Mouse (Mus musculus) forebrain, embryonic 10.5 days (tissue): ENCODE measurements around the gene Mvb12b. TPM values are rescaled to one million over a fixed set of nuclear protein-coding genes. Genes with fewer than 3 reads are reported as not detected.

Source experiments
- DNase-seq: peaks from one replicate; pipeline ENCODE4 v3.0.0-alpha.2; 2017; ENCODE audit warnings: low spot score; ENCODE audit errors: extremely low spot score
- H3K27ac ChIP-seq: fragments of 300-500 bp; sonication (generic); 2 replicates; pipeline ENCODE4 v1.5.1; 2016; ENCODE audit warnings: mild to moderate bottlenecking
- H3K27me3 ChIP-seq: fragments of 300-500 bp; sonication (generic); 2 replicates; pipeline ENCODE4 v1.6.1; 2016; ENCODE audit warnings: mild to moderate bottlenecking; ENCODE audit not compliant: poor library complexity, severe bottlenecking
- H3K36me3 ChIP-seq: fragments of 300-500 bp; sonication (generic); replicated peaks from 2 replicates; pipeline ENCODE4 v1.6.1; 2016; ENCODE audit warnings: mild to moderate bottlenecking, moderate library complexity
- H3K4me1 ChIP-seq: fragments of 300-500 bp; sonication (generic); 2 replicates; pipeline ENCODE4 v1.6.1; 2016
- H3K4me3 ChIP-seq: fragments of 300-500 bp; sonication (generic); 2 replicates; pipeline ENCODE4 v1.5.1; 2016; ENCODE audit warnings: mild to moderate bottlenecking, moderate library complexity
- H3K9me3 ChIP-seq: fragments of 300-500 bp; sonication (generic); 2 replicates; pipeline ENCODE4 v1.6.1; 2016; ENCODE audit warnings: mild to moderate bottlenecking, moderate library complexity
- WGBS: fragments of 180-500 bp; shearing (Covaris S2); methylation state at CpG from one replicate; pipeline ENCODE4 v1.1.7; 2016; 5-methylcytosine and 5-hydroxymethylcytosine counted together
- polyA plus RNA-seq: library from polyadenylated mRNA; unstranded; fragments of >200 nt; fragmentation: Nextera tagmentation; extraction: Ambion mirVana; gene quantifications from 2 replicates; pipeline ENCODE4 v1.2.1, GENCODE M21; 2016

Gene Mvb12b
- polyA plus RNA-seq, 1 experiment from 2014 or later: 15.8 TPM

DNA sequence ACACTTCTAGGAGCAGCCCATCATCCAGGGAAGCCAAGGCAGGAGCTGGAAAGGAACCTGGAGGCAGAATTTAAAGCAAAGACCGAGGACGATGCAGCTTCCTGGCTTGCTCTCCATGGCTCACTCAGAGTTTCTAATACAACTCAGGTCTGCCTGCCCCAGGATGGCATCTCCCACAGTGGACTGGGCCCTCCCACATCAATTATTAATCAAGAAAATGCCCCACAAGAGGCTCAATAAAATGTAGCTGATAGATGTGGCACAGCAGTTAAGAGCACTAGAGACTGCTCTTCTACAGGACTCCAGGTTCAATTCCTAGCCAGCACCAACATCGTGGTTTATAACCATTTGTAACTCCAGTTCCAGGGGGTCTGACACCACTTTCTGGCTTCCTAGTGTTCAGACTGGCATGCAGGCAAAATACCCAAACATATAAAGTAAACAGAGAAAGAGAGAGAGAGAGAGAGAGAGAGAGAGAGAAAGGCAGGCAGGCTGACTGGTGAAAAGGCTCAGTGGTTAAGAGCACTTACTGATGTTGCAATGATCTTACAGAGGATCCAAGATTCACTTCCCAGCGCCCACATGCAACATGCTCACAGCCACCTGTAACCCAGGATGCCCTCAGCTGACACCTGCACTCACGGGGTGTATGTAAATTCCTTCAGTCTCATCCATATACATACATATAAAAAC, 18.6 kb downstream of the Mvb12b start:
- Histone ChIP-seq H3K4me3 (no peak overlapping the region), H3K9me3 (peaks cover 11% of the 10 kb centered on the region; the same call in 1 of the 2 replicates), H3K27ac (no peak overlapping the region), H3K4me1 (peaks cover 30% of the 10 kb centered on the region), H3K36me3 (peaks cover 44% of the 10 kb centered on the region), H3K27me3 (peaks cover 17% of the 10 kb centered on the region)
- 87% methylated on average over 5 of the region's 5 CpGs for WGBS
- no peak for DNase-seq

DNA sequence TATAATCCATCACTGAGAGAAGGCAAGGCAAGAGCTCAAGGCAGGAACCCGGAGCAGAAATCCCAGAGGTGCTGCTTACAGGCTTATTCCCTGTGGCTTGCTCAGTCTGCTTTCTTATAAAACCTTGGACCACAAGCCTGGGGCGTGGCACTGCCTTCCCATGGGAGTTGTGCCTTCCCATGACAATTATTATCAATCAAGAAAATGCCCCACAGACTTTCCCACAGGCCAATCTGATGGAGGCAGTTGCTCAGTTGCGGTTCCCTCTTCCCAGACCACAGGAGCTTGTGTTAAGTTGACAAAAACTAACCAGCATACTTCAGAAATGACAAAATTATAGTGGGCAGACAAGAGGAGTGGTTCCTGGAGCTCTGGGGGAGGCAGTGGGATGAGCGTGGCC, 19.4 kb downstream of the Mvb12b start:
- WGBS: 84% methylated on average over 4 of the region's 4 CpGs
- no peak for DNase-seq
- Histone ChIP-seq H3K4me1 (peaks cover 27% of the 10 kb centered on the region), H3K27ac (no peak overlapping the region), H3K9me3 (peaks cover 11% of the 10 kb centered on the region; the same call in 1 of the 2 replicates), H3K27me3 (peaks cover 9% of the 10 kb centered on the region), H3K4me3 (no peak overlapping the region), H3K36me3 (peaks cover 36% of the 10 kb centered on the region)

DNA sequence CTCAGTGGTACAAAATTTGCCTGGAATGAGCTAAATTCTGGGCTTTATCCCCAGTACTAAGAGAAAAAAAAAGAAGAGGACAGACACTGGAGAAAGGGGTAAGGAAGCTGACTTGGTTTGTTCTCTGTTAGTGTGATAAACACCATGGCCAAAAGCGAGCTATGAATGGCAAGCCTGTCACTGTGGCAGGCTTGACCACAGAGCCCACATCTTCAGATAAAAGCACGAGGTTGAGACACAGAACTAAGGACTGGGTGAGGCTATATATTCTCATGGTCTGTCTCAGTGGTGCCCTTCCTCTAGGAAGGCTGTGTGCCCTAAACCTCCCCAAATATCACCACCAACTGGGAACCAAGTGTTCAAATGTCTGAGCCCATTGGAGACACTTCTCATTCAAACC, 31.0 kb downstream of the Mvb12b start:
- 77% methylated on average over 2 of the region's 2 CpGs for WGBS
- Histone ChIP-seq H3K27me3 (no peaks in the 10 kb centered on the region), H3K9me3 (no peaks in the 10 kb centered on the region), H3K27ac (no peak overlapping the region), H3K4me1 (peaks cover 30% of the 10 kb centered on the region), H3K4me3 (no peak overlapping the region), H3K36me3 (no peaks in the 10 kb centered on the region; the same call in 1 of the 2 replicates)
- no peak for DNase-seq

DNA sequence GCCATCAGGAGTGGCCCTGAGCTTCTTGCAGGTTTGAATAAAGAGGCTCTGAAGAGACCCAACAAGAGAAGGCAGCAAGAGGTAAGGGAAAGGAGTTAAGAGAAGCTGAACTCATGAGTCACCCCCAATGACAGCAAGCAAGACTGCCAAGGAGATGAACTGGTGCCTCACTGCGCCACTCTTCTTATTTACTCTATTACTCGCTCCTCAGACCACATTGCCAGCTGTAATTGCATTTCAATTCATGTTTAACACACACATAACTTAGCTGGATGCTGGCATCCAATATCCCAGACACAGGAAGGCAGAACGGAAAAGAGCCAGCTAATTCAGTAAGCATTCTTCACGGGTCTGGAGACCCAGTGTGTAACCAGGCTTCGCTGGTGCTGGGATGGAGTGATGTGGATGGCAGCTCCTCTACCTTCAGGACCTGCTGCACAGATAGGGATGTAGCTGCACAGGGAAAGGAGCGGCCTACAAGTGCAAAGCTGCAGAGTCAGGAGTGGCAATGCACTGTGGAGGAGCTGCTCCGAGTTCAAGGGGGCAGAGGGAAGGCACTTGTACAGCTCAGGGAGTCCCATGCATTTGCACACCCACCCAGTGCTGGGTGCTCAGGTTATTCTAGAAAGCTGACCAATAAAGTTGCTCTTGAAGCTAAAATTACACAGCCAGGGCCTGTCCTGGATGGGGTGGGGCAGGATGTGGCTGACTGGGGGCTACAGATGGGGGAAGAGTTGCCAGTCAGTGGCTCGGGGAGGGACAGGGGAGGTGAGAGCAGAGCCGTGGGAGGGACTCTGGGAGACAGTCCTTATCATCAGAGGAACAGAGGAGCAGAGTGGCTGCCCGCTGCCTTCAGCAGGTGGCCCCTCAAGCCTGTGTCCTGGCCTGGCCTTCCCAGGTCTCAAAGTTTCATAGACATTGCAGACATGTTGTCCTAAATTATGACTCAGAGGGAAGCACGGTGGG, 34.5 kb downstream of the Mvb12b start:
- DNase-seq: no peak
- 87% methylated on average over 11 of the region's 11 CpGs for WGBS
- Histone ChIP-seq H3K9me3 (no peaks in the 10 kb centered on the region), H3K27ac (peak overlapping the region; percentile 58), H3K27me3 (no peaks in the 10 kb centered on the region), H3K36me3 (peaks cover 11% of the 10 kb centered on the region), H3K4me3 (no peak overlapping the region), H3K4me1 (peaks cover 29% of the 10 kb centered on the region)

DNA sequence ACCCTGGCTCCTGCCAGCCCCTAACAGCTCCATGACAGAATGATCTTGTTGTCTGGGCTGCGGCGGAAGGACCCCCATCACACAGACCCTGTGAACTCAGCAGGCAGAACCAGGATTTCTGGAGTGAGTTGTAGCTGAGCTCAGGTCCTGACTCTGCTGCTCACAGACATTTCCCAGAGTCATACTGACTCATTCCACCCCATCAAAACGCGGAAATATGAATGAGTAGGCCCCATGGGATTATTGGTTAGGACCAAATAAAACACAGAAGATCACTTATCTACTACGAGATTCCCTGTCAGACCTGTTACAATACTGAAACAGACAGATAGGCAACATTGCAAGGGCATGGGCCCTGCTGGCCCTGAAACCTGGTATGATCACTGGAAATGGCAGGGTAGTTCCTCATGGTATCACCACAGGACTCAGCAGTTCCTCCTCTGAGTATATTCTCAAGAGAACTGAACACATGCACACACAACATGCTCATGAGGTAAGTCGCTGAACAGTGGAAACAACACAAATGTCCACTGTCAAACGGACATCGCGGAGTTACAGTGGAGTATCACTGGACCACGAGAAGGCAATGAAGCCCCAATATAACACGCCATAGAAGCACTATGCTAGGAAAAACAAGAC, 40.4 kb downstream of the Mvb12b start:
- H3K4me1 ChIP-seq: peaks cover 39% of the 10 kb centered on the region
- no peaks in the 10 kb centered on the region for H3K9me3 ChIP-seq
- peak overlapping the region; percentile 40 for H3K27ac ChIP-seq
- H3K27me3 ChIP-seq: no peaks in the 10 kb centered on the region
- 91% methylated on average over 11 of the region's 11 CpGs for WGBS
- H3K4me3 ChIP-seq: no peak overlapping the region
- DNase-seq: no peak
- H3K36me3 ChIP-seq: peaks cover 17% of the 10 kb centered on the region

DNA sequence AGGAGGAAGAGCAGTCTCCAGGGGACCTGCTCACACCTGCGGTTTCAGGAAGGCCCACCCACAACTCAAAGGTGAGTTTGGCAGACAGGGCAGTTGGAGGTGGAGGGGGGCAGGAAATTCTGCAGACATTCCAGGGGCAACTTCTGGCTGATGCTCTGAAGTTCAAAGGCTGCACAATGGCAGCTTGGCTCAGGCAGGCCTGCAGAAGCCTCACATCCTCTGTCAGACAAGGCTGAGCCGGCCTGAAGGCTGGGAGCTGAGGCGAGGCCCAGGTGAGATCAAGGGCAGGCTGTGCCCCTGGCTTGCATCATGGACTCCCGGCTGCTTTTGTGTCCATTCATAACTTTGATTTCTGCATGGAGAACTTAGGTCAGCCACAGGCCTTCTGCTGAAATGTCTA, 41.1 kb downstream of the Mvb12b start:
- no peak for DNase-seq

DNA sequence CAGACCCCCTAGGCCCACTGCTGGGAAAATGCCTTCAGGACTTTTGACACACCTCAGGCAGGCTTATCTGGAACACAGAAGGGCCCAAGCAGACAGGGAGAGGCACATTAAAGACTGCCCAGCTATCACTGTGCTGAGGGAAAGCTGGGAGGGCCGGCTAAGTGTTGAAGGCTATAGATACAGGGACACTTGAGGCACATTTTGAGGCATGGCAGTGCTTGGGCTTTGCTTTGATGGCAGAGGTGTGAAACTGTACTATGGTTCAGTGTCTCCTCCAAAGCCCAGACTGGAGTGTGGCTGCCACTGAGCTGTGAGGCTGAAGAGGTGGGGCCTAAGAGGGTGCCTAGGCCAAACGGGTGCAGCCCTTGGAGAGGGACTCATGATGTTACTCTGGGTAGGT, 44.1 kb downstream of the Mvb12b start:
- 70% methylated on average over 2 of the region's 2 CpGs for WGBS
- peaks cover 52% of the 10 kb centered on the region for H3K4me1 ChIP-seq
- peak overlapping the region; percentile 51; the same call in 1 of the 2 replicates for H3K27ac ChIP-seq
- DNase-seq: no peak
- no peaks in the 10 kb centered on the region for H3K9me3 ChIP-seq
- no peak overlapping the region for H3K4me3 ChIP-seq
- no peaks in the 10 kb centered on the region for H3K27me3 ChIP-seq
- peaks cover 9% of the 10 kb centered on the region for H3K36me3 ChIP-seq

More for the DNA sequence above, 41.1 kb downstream of the Mvb12b start:
- Histone ChIP-seq H3K27ac (peak overlapping the region; percentile 40), H3K4me1 (peaks cover 41% of the 10 kb centered on the region), H3K4me3 (no peak overlapping the region), H3K27me3 (no peaks in the 10 kb centered on the region), H3K9me3 (no peaks in the 10 kb centered on the region), H3K36me3 (peaks cover 20% of the 10 kb centered on the region)
- WGBS: 74% methylated on average over 4 of the region's 4 CpGs

DNA sequence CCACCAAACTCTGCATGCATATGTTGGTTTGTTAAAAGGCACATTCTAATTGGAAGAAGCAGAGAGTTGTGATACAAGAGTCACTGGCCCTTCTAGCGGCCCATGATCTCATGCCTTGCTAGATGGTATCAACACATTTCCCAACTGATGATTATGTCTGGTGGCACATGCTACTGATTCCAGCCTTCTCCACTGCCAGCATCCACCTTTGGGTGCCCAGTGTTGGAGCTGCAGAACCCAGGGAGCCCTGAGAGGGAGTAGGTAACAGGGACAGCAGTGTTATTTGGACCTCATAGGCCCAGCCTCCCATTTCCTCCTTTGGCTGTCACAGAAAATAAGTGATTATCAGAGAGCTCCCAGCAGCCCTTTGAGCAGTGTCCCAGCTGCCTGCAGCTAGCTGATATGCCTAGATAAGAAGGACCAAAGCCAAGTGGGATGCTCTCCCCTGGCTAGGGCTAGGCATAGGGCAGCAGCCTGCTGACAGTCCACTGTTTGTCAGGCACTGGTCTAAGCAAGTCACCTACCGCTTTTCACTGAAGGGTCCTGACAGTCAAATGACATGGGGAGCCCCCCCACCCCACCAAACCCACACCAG, 44.7 kb downstream of the Mvb12b start:
- H3K4me1 ChIP-seq: peaks cover 54% of the 10 kb centered on the region

DNA sequence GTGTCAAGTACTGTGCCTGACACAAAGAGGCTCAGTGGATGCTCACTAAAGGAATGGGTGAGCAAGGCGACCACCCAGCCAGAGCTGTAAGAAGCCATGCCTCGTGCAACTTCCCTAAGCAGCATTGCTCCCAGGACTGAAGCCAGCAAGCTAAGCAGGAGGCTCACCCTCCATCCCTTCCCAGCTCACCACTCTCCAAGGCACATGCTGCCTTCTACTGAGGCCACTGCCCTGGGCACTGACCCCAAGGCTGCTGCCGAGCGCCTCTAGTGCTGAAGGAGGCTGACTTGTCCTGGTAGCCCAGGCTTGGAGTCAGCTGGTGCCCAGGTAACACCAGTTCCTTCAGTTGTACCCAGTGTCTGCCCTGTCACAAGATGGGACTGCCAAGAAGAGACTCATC, 45.8 kb downstream of the Mvb12b start:
- H3K4me1 ChIP-seq: peaks cover 57% of the 10 kb centered on the region
- H3K9me3 ChIP-seq: no peaks in the 10 kb centered on the region
- peaks cover 18% of the 10 kb centered on the region for H3K36me3 ChIP-seq
- H3K27ac ChIP-seq: peak overlapping the region; percentile 65; the same call in 1 of the 2 replicates
- WGBS: 90% methylated on average over 4 of the region's 4 CpGs
- DNase-seq: no peak
- H3K27me3 ChIP-seq: peaks cover 6% of the 10 kb centered on the region; the same call in 1 of the 2 replicates
- H3K4me3 ChIP-seq: no peak overlapping the region

More for the DNA sequence above, 44.7 kb downstream of the Mvb12b start:
- 91% methylated on average over 2 of the region's 2 CpGs for WGBS
- Histone ChIP-seq H3K36me3 (peaks cover 15% of the 10 kb centered on the region), H3K27ac (peak overlapping the region; percentile 62), H3K27me3 (peaks cover 3% of the 10 kb centered on the region; the same call in 1 of the 2 replicates), H3K4me3 (no peak overlapping the region), H3K9me3 (no peaks in the 10 kb centered on the region)
- DNase-seq: no peak

DNA sequence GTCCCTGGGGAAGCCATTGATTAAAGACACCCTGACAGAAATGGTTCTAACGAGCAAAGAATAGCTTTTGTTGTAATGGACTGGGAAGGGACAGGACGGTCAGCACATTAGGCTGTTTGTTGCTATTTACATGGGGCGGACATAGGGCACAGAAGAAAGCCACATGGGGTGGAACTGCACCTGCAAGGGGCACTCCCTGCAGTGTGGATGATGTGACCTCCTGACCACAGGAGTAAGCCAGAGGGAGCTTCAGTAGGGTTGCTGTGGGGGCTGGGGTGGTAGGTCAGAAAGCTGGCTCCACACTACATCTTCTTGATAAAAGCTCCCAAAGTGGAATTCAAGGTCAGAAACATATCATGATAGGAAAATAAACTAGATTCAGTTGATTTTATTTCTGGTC, 47.3 kb downstream of the Mvb12b start:
- 57% methylated on average over 3 of the region's 3 CpGs for WGBS
- peaks cover 54% of the 10 kb centered on the region for H3K4me1 ChIP-seq
- no peak overlapping the region for H3K27ac ChIP-seq
- DNase-seq: no peak
- peaks cover 16% of the 10 kb centered on the region for H3K36me3 ChIP-seq
- no peak overlapping the region for H3K4me3 ChIP-seq
- no peaks in the 10 kb centered on the region for H3K9me3 ChIP-seq
- H3K27me3 ChIP-seq: peaks cover 6% of the 10 kb centered on the region; the same call in 1 of the 2 replicates

DNA sequence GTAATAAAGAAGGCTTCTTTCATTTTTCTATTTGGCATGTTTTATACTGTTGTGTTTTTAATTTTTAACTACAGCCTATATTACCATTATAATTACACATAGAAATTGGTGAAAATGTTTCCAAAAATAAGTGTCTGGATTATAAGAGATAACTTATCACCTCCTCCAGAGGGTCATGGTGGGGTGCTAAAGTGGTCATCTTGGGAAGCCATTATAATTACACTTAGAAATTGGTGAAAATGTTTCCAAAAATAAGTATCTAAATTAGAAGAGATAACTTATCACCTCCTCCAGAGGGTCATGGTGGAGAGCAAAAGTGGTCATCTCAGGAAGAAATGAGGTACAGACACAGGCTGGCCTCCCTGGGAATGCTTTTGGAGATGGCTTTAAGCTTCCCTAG, 48.5 kb downstream of the Mvb12b start:
- no peak for DNase-seq
- no peak overlapping the region for H3K4me3 ChIP-seq
- H3K27ac ChIP-seq: no peak overlapping the region; the same call in 1 of the 2 replicates
- H3K36me3 ChIP-seq: peaks cover 17% of the 10 kb centered on the region
- H3K27me3 ChIP-seq: peaks cover 6% of the 10 kb centered on the region; the same call in 1 of the 2 replicates
- peaks cover 47% of the 10 kb centered on the region for H3K4me1 ChIP-seq
- H3K9me3 ChIP-seq: no peaks in the 10 kb centered on the region

DNA sequence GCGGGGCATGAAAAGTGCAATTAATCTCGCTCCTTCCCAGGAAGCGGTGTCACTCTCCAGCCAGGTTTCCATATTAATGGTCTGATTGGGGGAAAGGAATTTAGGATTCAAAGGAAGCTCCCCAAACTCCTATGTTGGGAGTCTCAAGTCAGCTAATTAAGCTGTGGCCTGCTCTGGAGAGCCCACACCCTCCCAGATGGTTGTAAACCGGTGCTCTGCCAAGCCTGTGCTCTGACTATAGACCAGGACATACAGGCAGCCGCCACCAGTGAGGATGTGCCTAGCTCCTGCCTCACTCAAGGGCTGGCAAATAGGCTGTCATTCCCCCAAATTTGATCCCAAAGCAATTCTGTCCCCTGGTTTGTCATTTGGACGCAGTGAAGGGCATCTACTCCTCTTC, 50.4 kb downstream of the Mvb12b start:
- WGBS: 83% methylated on average over 6 of the region's 6 CpGs
- H3K27me3 ChIP-seq: peaks cover 6% of the 10 kb centered on the region; the same call in 1 of the 2 replicates
- 0 out of 2 replicates have a peak overlapping the region, but pooled peaks have one; percentile 4 for H3K27ac ChIP-seq
- peaks cover 23% of the 10 kb centered on the region for H3K36me3 ChIP-seq
- H3K9me3 ChIP-seq: no peaks in the 10 kb centered on the region
- no peak for DNase-seq
- H3K4me3 ChIP-seq: no peak overlapping the region
- peaks cover 45% of the 10 kb centered on the region for H3K4me1 ChIP-seq
